Mouse (Mus musculus) ES-E14 (cell line): ENCODE measurements around the gene Foxp4. TPM values are rescaled to one million over a fixed set of nuclear protein-coding genes. Genes with fewer than 3 reads are reported as not detected.

Experiments used
- DNase-seq: peaks from one replicate; pipeline ENCODE4 v3.0.0-alpha.2; 2013; ENCODE audit warnings: low read depth, low spot score
- H3K27ac ChIP-seq: 2 replicates; pipeline ENCODE4 v1.5.1; 2012; ENCODE audit warnings: low read depth, mild to moderate bottlenecking, low read length, moderate library complexity, mixed read lengths; ENCODE audit not compliant: poor library complexity, insufficient read depth, severe bottlenecking
- H3K36me3 ChIP-seq: 2 replicates; pipeline ENCODE4 v1.6.1; 2012; ENCODE audit warnings: mild to moderate bottlenecking, low read length, moderate library complexity, mixed read lengths; ENCODE audit not compliant: control insufficient read depth, poor library complexity, insufficient read depth, severe bottlenecking
- H3K4me1 ChIP-seq, 2 experiments: fragments of 150-350 bp in 1 of 2; sonication (generic) in 1 of 2; 2 replicates each; pipeline ENCODE4 v1.6.1; 2012; ENCODE audit warnings: low read length in 2 of 2, mild to moderate bottlenecking in 1 of 2, mixed read lengths in 1 of 2; ENCODE audit not compliant: control insufficient read depth in 2 of 2, insufficient read depth in 2 of 2, poor library complexity in 1 of 2
- H3K4me3 ChIP-seq, 2 experiments: fragments of 150-350 bp in 1 of 2; sonication (generic) in 1 of 2; 2 replicates each; pipeline ENCODE4 v1.5.1; 2012; ENCODE audit warnings: low read length in 2 of 2, low read depth in 1 of 2, mild to moderate bottlenecking in 1 of 2, mixed read lengths in 1 of 2; ENCODE audit not compliant: insufficient read depth in 1 of 2, poor library complexity in 1 of 2, severe bottlenecking in 1 of 2
- H3K9ac ChIP-seq: 2 replicates; pipeline ENCODE4 v1.6.1; 2012; ENCODE audit warnings: low read depth, mild to moderate bottlenecking, low read length, mixed read lengths; ENCODE audit not compliant: poor library complexity, insufficient read depth, severe bottlenecking
- H3K9me3 ChIP-seq: fragments of 150-350 bp; sonication (generic); 2 replicates; pipeline ENCODE4 v1.6.1; 2012; ENCODE audit warnings: low read depth, mild to moderate bottlenecking, low read length; ENCODE audit not compliant: control insufficient read depth, insufficient read depth
- CHD2 ChIP-seq: IDR thresholded peaks from 2 replicates; pipeline ENCODE4 v1.6.1; 2014; ENCODE audit warnings: mild to moderate bottlenecking, low read depth, low read length, inconsistent platforms
- HCFC1 ChIP-seq: IDR thresholded peaks from 2 replicates; pipeline ENCODE4 v1.6.1; 2012; ENCODE audit warnings: low read length, inconsistent platforms, borderline replicate concordance; ENCODE audit not compliant: insufficient read depth
- MAFK ChIP-seq: IDR thresholded peaks from 2 replicates; pipeline ENCODE4 v1.6.1; 2014; ENCODE audit warnings: mild to moderate bottlenecking, low read depth, low read length, inconsistent platforms; ENCODE audit not compliant: insufficient read depth
- ZC3H11A ChIP-seq: IDR thresholded peaks from 2 replicates; pipeline ENCODE4 v1.6.1; 2012; ENCODE audit warnings: low read depth, mild to moderate bottlenecking, inconsistent platforms, low read length, borderline replicate concordance
- ZNF384 ChIP-seq: IDR thresholded peaks from 2 replicates; pipeline ENCODE4 v1.6.1; 2012; ENCODE audit warnings: low read depth, low read length, inconsistent platforms
- in situ Hi-C, 2 experiments: fragments of 600-800 bp; cut with MboI; formaldehyde crosslinking; loops; one replicate each; pipeline ENCODE4 v1.15.1; 2025; ENCODE audit warnings: low sequenced_read_pairs in 2 of 2, inconsistent platforms in 1 of 2; ENCODE audit not compliant: unreplicated experiment in 2 of 2
- total RNA-seq: library from RNA; depleted of rRNA; stranded (reverse); fragments of 300-350 nt; gene quantifications from 2 replicates; pipeline ENCODE4 v1.2.3, GENCODE M21; 2012

The Foxp4 gene
- total RNA-seq, 1 experiment: 25.2 TPM

GRCm38 (mm10) chr17:47937926-47938600 lies 13.6 kb upstream of the Foxp4 start:
- no peak for TF ChIP-seq MAFK
- TF ChIP-seq ZC3H11A: no peak
- TF ChIP-seq CHD2: no peak
- no peak for TF ChIP-seq HCFC1
- no peak for TF ChIP-seq ZNF384
- in situ Hi-C loops: no loop called here
- Histone ChIP-seq H3K4me1 (peaks cover 0 to 8% of the 10 kb centered on the region in 2 experiments; a peak in 2 of 4 replicates), H3K36me3 (no peaks in the 10 kb centered on the region), H3K9ac (no peak overlapping the region), H3K9me3 (no peaks in the 10 kb centered on the region), H3K27ac (no peak overlapping the region), H3K4me3 (no peak overlapping the region)
- DNase-seq: no peak

DNA sequence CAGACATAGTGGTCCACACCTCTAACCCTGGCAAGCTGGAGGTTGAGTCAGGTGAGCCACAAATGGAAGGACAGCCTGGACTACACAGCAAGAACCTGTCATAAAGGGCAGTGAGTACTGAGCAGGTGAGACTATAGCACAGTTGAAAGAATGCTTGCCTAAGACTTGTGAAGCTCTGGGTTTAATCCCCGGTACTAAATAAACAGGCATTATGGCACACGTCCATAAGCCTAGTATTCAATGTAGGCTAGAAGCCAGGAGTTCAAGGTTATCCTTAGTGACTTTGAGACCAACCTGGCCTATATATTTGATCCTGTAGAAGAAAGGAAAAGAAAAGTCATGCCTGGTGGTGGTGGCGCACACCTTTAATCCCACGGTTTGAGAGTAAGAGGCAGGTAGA lies 12.1 kb upstream of the Foxp4 start:
- no peak overlapping the region for H3K9ac ChIP-seq
- no peaks in the 10 kb centered on the region for H3K36me3 ChIP-seq
- no peak for TF ChIP-seq ZNF384
- no peak for TF ChIP-seq ZC3H11A
- no peak for TF ChIP-seq CHD2
- no peak for TF ChIP-seq MAFK
- TF ChIP-seq HCFC1: no peak
- in situ Hi-C loops: no loop called here
- H3K4me3 ChIP-seq: no peak overlapping the region
- H3K9me3 ChIP-seq: no peaks in the 10 kb centered on the region
- peaks cover 0 to 8% of the 10 kb centered on the region in 2 experiments; a peak in 2 of 4 replicates for H3K4me1 ChIP-seq
- no peak for DNase-seq
- H3K27ac ChIP-seq: no peak overlapping the region

DNA sequence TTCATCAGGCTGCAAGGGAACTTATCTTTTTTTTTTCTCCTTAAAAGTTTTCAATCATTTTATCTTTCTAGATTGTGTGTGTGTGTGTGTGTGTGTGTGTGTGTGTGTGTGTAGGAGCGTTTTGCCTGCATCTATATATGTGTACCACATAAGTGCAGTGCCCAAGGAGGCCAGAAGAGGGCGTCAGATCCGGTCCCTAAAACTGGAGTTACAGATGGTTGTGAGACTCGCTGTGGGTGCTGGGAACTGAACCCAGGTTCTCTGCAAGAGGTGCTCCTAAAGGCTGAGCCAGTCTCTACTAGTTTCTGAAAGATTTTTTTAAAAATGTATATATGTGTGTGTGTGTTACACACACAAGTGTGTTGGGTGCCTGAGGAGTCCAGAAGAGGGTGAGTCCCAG lies 5.0 kb upstream of the Foxp4 start:
- Histone ChIP-seq H3K36me3 (no peaks in the 10 kb centered on the region), H3K9ac (no peak overlapping the region), H3K9me3 (no peaks in the 10 kb centered on the region), H3K4me3 (no peak overlapping the region), H3K4me1 (peaks cover 0 to 9% of the 10 kb centered on the region in 2 experiments; a peak in 3 of 4 replicates), H3K27ac (no peak overlapping the region)
- TF ChIP-seq HCFC1 (no peak), ZC3H11A (no peak), CHD2 (no peak), ZNF384 (no peak), MAFK (no peak)
- in situ Hi-C loops: no loop called here
- DNase-seq: no peak

DNA sequence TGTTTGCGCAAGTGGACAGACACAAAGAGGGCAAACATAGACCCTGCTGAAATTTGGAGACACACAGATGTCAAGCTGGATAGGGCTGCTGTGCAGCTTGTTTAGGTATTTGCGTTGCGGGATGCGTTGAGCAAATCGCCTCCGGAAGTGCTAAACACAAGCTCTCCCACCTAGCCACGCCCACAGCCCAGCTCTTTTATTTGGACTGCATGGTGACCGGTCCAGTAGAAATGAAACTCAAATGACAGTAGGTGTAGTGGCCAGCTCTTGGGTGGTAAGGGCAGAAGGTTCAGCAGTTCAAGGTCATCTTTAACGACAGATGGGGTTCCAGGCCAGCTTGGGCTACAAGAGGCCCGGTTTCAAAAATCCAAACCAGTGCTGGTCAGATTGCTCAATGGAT lies 1.5 kb upstream of the Foxp4 start:
- peaks cover 2 to 14% of the 10 kb centered on the region in 2 experiments; a peak in 3 of 4 replicates for H3K4me1 ChIP-seq

More for the DNA sequence above, 1.5 kb upstream of the Foxp4 start:
- no peaks in the 10 kb centered on the region; the same call in 1 of the 2 replicates for H3K36me3 ChIP-seq
- in situ Hi-C loops: no loop called here
- H3K27ac ChIP-seq: no peak overlapping the region
- H3K9ac ChIP-seq: no peak overlapping the region
- no peak for DNase-seq
- no peak for TF ChIP-seq CHD2
- no peak for TF ChIP-seq HCFC1
- TF ChIP-seq ZC3H11A: no peak
- no peak for TF ChIP-seq MAFK
- TF ChIP-seq ZNF384: no peak
- H3K4me3 ChIP-seq: peak overlapping the region; percentile 65 to 98; a peak in 1 of 4 replicates
- H3K9me3 ChIP-seq: no peaks in the 10 kb centered on the region
